Mouse (Mus musculus): ENCODE data around the gene Wasf1.

DNA sequence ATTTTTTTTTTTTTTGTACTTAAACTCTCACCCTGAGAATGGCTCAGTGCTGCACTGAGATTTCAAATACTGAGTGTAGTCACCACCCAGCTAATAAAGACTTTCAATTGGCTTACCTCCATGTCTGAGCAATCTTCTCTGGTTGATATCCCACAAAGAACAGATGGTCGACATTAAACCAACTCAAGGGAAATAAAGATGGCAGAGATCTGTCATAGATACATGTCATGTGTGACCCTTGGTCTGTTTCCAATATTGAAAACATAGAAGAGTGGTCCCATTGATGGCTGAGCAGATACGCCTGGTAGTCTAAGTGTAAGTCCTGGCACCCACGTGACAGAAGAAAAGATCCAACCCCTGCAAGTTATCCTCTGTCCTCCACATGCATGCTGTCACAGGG lies 101.3 kb downstream of the Wasf1 start:
- TF ChIP-seq TAL1 (IDR thresholded peaks at IDR 0.05; ENCODE audit: low read length) (no peak), GATA1 (IDR thresholded peaks at IDR 0.05; ENCODE audit: low read length) (no peak)
